Mouse (Mus musculus) gastrocnemius, postnatal 4 days (tissue): ENCODE measurements around the gene Il17re. TPM values are rescaled to one million over a fixed set of nuclear protein-coding genes. Genes with fewer than 3 reads are reported as not detected.
A peak's percentile ranks its signal among the peaks of the same experiment; 100 is the strongest.

Experiments used
- DNase-seq, 2 experiments: peaks; one replicate each; pipeline ENCODE4 v3.0.0; 2021 to 2022; ENCODE audit warnings: low spot score in 2 of 2, mixed read lengths in 2 of 2
- total RNA-seq, 2 experiments: library from RNA; stranded (reverse); gene quantifications; 2 replicates each; pipeline ENCODE4 v1.2.3; 2021

The Il17re gene
- total RNA-seq, 2 experiments from 2014 or later = 0.52 to 0.88 TPM

- DNase-seq = peak; percentile 72 to 91
Observed at GRCm38 (mm10) chr6:113483100-113483615, 24.9 kb downstream of the Il17re start, which contains the start of gene Creld1. Gene Creld1, plus strand, starts transcription at chr6:113483297.

- no peak for DNase-seq
Observed at GRCm38 (mm10) chr6:113483729-113484128, 25.4 kb downstream of the Il17re start.

- DNase-seq = no peak
Observed at GRCm38 (mm10) chr6:113487125-113487576, 28.9 kb downstream of the Il17re start.

DNA sequence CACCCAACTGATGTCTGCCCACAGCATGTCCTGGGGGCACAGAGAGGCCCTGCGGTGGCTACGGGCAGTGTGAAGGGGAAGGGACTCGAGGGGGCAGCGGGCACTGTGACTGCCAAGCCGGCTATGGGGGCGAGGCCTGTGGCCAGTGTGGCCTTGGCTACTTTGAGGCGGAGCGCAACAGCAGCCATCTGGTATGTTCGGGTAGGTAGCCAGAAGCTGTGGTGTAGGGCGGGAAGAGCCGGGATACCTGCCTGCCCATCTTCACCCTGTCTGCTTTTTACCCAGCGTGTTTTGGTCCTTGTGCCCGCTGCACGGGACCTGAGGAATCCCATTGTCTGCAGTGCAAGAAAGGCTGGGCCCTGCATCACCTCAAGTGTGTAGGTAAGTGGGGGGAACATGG is 31.1 kb downstream of the Il17re start:
- no peak for DNase-seq

GRCm38 (mm10) chr6:113492101-113492864 is 34.0 kb downstream of the Il17re start:
- no peak for DNase-seq

DNA sequence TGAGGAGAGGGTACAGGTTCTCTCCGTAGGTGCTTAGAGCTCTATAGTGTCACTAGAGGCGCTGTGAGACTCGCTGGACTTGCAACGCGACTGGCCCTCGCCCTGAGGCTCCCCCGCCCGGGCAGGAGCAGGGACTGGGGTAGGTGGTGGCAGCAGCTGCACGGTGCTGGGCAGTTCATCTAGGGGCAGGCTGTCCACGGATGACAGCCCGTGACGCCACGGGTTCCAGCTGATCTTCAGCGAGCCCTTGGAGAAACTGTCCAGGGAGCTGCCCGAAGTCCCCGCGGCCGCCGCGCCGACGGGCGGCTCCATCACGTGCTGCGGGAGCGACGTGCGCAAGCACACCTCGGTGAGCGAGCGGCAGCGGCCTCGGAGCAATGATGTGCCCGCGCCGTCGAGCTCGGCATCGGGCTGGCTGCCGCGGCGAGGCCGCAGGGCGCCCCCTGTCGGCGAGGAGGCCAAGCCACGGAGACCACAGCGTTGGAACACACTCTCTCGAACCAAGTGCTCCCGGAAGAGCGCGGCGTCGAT is 36.0 kb downstream of the Il17re start:
- DNase-seq = peak; percentile 72 to 83

GRCm38 (mm10) chr6:113495071-113495675 is 36.9 kb downstream of the Il17re start:
- DNase-seq = no peak

DNA sequence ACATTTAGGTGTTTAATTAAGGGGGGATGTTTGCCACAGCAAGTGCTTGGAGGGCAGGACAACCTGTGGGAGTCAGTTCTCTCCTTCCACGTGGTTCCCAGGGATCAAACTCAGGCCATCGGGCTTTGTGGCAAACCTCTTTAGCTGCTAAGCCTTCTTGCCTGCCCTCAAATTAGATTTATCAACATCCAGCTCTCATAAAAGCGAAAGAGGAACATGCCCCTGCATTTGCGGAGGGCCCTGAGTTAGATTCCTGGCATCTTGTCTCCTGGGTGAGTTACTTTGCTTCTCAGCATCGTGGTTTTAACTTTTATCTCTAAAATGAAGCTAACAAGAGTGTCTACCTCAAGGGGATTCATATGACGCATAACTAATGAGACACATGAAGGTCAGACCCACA is 41.1 kb downstream of the Il17re start:
- DNase-seq = no peak

DNA sequence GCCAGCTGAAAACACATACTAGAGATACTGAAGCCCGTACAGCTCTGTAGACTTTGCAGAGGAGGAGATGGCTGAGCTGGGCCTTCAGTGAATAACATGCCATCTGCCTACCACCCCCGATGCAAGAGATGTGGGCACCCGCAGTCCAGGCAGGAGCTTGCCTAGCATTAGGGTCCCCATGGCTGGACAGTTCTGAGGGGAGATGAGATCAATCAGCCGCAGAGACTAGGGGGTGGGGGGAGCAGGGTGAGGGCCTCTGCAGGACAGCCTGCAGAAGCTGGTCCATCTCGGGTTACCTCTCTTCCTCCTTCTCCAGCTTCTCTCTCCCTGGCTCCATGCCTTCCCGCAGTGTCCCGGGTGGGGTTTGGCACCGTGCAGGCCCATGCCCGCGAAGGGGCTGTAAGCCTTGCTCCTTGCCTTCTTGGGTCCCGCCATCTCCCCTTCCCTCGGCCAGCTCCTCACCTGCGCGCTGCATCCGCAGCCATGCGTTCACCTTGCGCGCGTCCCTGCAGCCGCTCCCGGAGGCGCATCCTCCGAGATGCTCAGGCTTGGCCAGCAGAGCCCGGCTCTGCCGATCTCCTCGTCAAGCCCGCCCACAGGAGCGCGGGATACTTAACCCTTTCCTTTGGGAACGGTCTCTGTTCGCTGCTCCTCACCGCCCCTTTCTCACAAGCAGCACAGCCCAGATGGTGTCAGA is 43.3 kb downstream of the Il17re start, which contains the start of gene Prrt3:
Gene Prrt3 (minus strand): TSS at position 544 of the 697 bp plus-strand sequence.
- no peak for DNase-seq

DNA sequence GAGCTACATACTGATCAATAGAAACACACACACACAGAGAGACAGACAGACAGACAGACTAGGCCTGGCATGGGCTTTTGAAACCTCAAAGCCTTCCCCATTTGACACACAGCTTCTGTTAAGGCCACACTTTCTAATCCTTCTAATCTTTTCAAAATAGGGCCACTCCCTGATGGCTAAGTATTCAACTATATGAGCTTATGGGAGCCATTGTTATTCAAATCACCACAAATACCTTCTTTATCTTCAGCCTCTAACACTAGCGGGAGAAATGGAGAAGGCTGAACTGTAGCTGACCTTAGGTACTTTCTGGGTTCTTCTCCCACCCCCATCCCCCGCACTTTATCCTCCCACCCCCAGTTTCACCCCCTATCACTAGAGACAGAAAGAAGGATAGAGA is 44.5 kb downstream of the Il17re start:
- no peak for DNase-seq

DNA sequence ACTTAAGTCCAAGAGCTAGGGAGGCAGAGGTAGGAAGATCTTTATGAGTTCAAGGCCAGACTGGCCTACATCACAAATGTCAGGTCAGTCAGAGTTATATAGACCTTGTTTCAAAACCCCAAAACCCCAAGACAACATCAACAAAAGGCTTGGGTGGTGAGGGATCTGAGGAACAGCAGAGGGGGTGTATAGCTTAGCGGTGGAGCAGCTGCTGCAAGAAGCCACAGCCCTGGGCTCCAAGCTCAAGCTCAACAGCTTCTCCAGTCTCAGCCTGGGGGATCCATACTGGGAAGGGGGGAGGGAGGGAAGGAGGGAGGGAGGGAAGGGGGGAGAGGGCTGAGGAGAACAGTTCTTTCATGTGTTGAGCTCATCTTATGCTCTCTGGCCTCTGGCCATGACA is 47.4 kb downstream of the Il17re start:
- no peak for DNase-seq

- no peak for DNase-seq
Observed at GRCm38 (mm10) chr6:113507130-113507529, 48.8 kb downstream of the Il17re start.

- peak in 1 of 2 experiments; percentile 51 for DNase-seq
Observed at GRCm38 (mm10) chr6:113508272-113508946, 50.1 kb downstream of the Il17re start.

GRCm38 (mm10) chr6:113508947-113509280 is 50.6 kb downstream of the Il17re start:
- no peak for DNase-seq

- no peak for DNase-seq
Observed at GRCm38 (mm10) chr6:113513944-113514343, 55.7 kb downstream of the Il17re start.

DNA sequence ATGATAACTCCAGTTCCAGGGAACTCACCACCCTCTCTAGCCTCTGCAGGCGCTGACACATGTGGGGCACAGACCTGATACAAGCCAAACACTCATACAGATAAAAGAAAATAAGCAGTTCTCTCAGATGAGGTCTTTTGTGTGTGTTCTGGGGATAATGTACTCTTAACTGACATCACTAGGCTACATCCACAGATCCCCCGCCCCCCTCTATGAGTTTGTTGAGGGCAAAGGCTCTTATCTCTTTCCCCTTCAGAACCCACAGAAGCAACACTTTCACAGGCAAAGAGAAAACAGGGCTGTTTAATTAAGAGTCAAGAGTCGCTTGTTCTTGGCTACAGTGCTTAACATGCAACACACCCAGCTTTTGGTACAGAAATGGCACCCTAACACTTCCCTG is 56.3 kb downstream of the Il17re start:
- DNase-seq = no peak

- DNase-seq = no peak
Observed at GRCm38 (mm10) chr6:113517434-113518080, 59.3 kb downstream of the Il17re start.
